Mouse (Mus musculus) liver, embryonic 15.5 days (tissue): ENCODE data around the gene Arid3b. TPM values are rescaled to one million over a fixed set of nuclear protein-coding genes. Genes with fewer than 3 reads are reported as not detected.

Experiments used
- ATAC-seq: fragments of 200-750 bp; cut with Nextera tagmentation; 2 replicates; pipeline ENCODE4 v1.8.0; 2017; ENCODE audit warnings: moderate number of reproducible peaks, mild to moderate bottlenecking, moderate library complexity; ENCODE audit not compliant: insufficient read depth
- H3K27ac ChIP-seq: fragments of 300-500 bp; sonication (generic); replicated peaks from 2 replicates; pipeline ENCODE4 v1.5.1; 2015; ENCODE audit warnings: mild to moderate bottlenecking, inconsistent platforms
- H3K27me3 ChIP-seq: fragments of 300-500 bp; sonication (generic); 2 replicates; pipeline ENCODE4 v1.6.1; 2015; ENCODE audit warnings: mild to moderate bottlenecking, inconsistent platforms
- H3K36me3 ChIP-seq: fragments of 300-500 bp; sonication (generic); replicated peaks from 2 replicates; pipeline ENCODE4 v1.6.1; 2015; ENCODE audit warnings: moderate library complexity, mild to moderate bottlenecking, inconsistent platforms
- H3K4me1 ChIP-seq: fragments of 300-500 bp; sonication (generic); replicated peaks from 2 replicates; pipeline ENCODE4 v1.6.1; 2015; ENCODE audit warnings: inconsistent platforms
- H3K4me2 ChIP-seq: fragments of 300-500 bp; sonication (generic); 2 replicates; pipeline ENCODE4 v1.6.1; 2015; ENCODE audit warnings: moderate library complexity, mild to moderate bottlenecking, inconsistent platforms
- H3K4me3 ChIP-seq: fragments of 300-500 bp; sonication (generic); replicated peaks from 2 replicates; pipeline ENCODE4 v1.5.1; 2015; ENCODE audit warnings: mild to moderate bottlenecking, inconsistent platforms
- H3K9ac ChIP-seq: fragments of 300-500 bp; sonication (generic); 2 replicates; pipeline ENCODE4 v1.6.1; 2015; ENCODE audit warnings: moderate library complexity, mild to moderate bottlenecking, inconsistent platforms
- H3K9me3 ChIP-seq: fragments of 300-500 bp; sonication (generic); replicated peaks from 2 replicates; pipeline ENCODE4 v1.6.1; 2016; ENCODE audit warnings: inconsistent platforms
- WGBS: fragments of 180-500 bp; shearing (Covaris S2); methylation state at CpG from one replicate; pipeline ENCODE4 v1.1.7; 2015; ENCODE audit warnings: mixed read lengths; ENCODE audit not compliant: insufficient replicate concordance; 5-methylcytosine and 5-hydroxymethylcytosine counted together
- polyA plus RNA-seq: library from polyadenylated mRNA; unstranded; fragments of >200 nt; fragmentation: Nextera tagmentation; extraction: Ambion mirVana; gene quantifications from 2 replicates; pipeline ENCODE4 v1.2.1, GENCODE M21; 2015

The Arid3b gene
- polyA plus RNA-seq, 1 experiment from 2014 or later, result 10.5 TPM

DNA sequence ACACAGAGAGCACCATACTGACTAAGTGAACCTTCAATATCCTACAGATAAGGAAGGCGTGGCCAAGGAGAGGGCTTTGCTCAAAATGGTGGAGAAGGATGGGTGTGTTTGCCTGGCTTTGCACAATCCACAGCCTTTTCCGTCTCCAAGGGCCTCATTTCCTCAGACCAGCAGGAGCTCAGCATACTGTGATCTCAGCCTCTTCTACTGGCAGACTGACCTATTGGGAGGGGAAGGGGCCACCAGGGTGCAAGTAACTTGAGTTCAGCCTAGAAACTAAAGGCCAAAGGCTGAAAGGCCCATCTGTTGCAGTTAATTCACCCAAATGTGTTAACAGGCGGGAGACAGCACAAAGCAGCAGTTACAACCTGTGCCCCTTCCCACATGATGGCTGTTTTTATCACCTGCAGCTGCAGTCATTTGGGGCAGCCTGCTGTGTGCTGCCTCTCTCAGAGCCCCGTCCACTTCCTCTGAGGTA is 29.4 kb downstream of the Arid3b start:
- H3K4me1 ChIP-seq, result peaks cover 56% of the 10 kb centered on the region
- H3K4me3 ChIP-seq, result no peak overlapping the region
- no peak overlapping the region for H3K27ac ChIP-seq
- 63% methylated on average over 4 of the region's 4 CpGs for WGBS
- no peaks in the 10 kb centered on the region for H3K27me3 ChIP-seq
- H3K9ac ChIP-seq, result no peak overlapping the region
- H3K4me2 ChIP-seq, result no peak overlapping the region
- peaks cover 16% of the 10 kb centered on the region; the same call in 1 of the 2 replicates for H3K36me3 ChIP-seq
- H3K9me3 ChIP-seq, result no peaks in the 10 kb centered on the region
- no peak for ATAC-seq

- WGBS, result 28% methylated on average over 1 of the region's 1 CpGs
- peaks cover 49% of the 10 kb centered on the region for H3K4me1 ChIP-seq
- no peaks in the 10 kb centered on the region for H3K27me3 ChIP-seq
- ATAC-seq, result no peak; the same call in 1 of the 2 replicates
- no peaks in the 10 kb centered on the region for H3K9me3 ChIP-seq
- H3K4me2 ChIP-seq, result no peak overlapping the region
- peaks cover 19% of the 10 kb centered on the region; the same call in 1 of the 2 replicates for H3K36me3 ChIP-seq
- 0 out of 2 replicates have a peak overlapping the region, but pooled peaks have one; percentile 5 for H3K27ac ChIP-seq
- H3K4me3 ChIP-seq, result no peak overlapping the region
- no peak overlapping the region for H3K9ac ChIP-seq
Observed at GRCm38 (mm10) chr9:57806066-57806481, 30.5 kb downstream of the Arid3b start.

GRCm38 (mm10) chr9:57805087-57805737 is 31.4 kb downstream of the Arid3b start:
- Histone ChIP-seq H3K9me3 (no peaks in the 10 kb centered on the region), H3K4me3 (no peak overlapping the region), H3K4me1 (peaks cover 57% of the 10 kb centered on the region), H3K36me3 (peaks cover 19% of the 10 kb centered on the region; the same call in 1 of the 2 replicates), H3K9ac (no peak overlapping the region), H3K4me2 (no peak overlapping the region), H3K27me3 (no peaks in the 10 kb centered on the region), H3K27ac (0 out of 2 replicates have a peak overlapping the region, but pooled peaks have one; percentile 7)
- WGBS, result 25% methylated on average over 10 of the region's 10 CpGs
- ATAC-seq, result no peak

GRCm38 (mm10) chr9:57803839-57804238 is 32.8 kb downstream of the Arid3b start:
- Histone ChIP-seq H3K4me2 (no peak overlapping the region), H3K9me3 (no peaks in the 10 kb centered on the region), H3K9ac (no peak overlapping the region), H3K27me3 (no peaks in the 10 kb centered on the region), H3K27ac (no peak overlapping the region), H3K4me3 (no peak overlapping the region), H3K4me1 (peaks cover 69% of the 10 kb centered on the region), H3K36me3 (peaks cover 11% of the 10 kb centered on the region; the same call in 1 of the 2 replicates)
- 47% methylated on average over 4 of the region's 4 CpGs for WGBS
- ATAC-seq, result no peak

GRCm38 (mm10) chr9:57803047-57803446 is 33.5 kb downstream of the Arid3b start:
- no peak overlapping the region for H3K4me2 ChIP-seq
- no peaks in the 10 kb centered on the region for H3K9me3 ChIP-seq
- no peaks in the 10 kb centered on the region for H3K27me3 ChIP-seq
- peaks cover 74% of the 10 kb centered on the region for H3K4me1 ChIP-seq
- H3K9ac ChIP-seq, result no peak overlapping the region
- ATAC-seq, result no peak
- H3K4me3 ChIP-seq, result no peak overlapping the region
- no peak overlapping the region for H3K27ac ChIP-seq
- H3K36me3 ChIP-seq, result 0 out of 2 replicates have a peak, but pooled peaks cover 9% of the 10 kb centered on the region
- 13% methylated on average over 3 of the region's 3 CpGs for WGBS

DNA sequence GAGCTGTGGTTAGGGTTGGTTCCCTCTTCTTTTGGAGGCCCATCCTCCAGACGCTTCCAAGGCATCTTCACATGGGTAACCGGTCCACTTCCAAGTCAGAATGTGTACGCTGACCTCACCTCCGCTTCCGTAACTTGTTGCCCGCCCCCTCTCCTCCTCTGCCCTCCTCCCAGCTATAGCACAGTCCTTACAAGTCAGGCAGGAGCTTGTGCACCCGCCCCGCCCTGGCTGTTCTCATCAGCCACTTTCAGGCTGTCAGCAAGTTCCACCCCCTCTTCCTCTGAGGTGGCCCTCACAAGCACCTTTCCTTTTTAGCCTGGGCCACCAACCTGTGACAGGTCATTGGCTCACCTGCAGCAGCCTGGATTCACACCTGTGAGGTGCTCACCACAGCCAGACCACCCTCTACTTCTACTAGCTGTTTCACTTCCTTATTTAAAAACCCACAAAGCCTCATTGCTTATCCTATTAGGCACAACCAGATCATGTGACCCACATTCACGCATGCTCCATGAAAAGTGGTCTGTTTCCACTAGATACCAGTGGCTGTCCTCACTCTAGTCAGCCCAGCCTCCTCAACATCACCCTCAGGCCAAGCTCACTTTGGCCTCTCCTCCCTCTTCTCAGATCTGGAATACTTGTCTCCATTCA is 36.1 kb downstream of the Arid3b start:
- peaks cover 50% of the 10 kb centered on the region for H3K4me1 ChIP-seq
- WGBS, result 56% methylated on average over 9 of the region's 9 CpGs
- peak; percentile 64 for ATAC-seq

DNA sequence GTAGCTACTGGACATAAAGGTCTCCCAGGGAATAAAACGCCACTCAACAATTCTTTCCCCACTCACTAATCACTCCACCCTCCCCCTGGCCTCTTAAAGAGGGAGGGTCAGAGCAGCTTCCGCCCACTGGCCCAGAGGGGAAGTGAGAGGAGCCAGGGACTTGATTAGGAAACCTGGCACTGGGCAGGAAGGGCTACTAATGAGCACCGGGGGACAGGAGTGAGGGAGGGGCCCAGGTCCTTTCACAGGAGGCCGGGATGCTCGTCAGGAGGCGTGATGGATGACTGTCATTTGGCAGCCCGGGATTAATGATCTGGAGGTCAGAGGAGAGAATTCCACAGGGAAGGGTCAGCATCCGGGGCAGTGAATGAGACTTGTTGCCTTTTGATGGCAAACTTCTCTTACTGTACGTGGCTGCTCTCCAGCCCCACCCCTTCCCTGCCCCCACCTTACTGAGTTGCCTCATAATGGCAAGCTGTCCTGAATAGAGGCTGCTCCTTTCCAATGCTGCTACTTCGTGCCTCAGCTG is 37.8 kb downstream of the Arid3b start:
- Histone ChIP-seq H3K4me1 (peaks cover 36% of the 10 kb centered on the region), H3K27ac (0 out of 2 replicates have a peak overlapping the region, but pooled peaks have one; percentile 24), H3K36me3 (peaks cover 45% of the 10 kb centered on the region), H3K4me3 (no peak overlapping the region), H3K9ac (no peak overlapping the region), H3K9me3 (no peaks in the 10 kb centered on the region), H3K27me3 (no peaks in the 10 kb centered on the region), H3K4me2 (0 out of 2 replicates have a peak overlapping the region, but pooled peaks have one; percentile 11)
- WGBS, result 46% methylated on average over 10 of the region's 10 CpGs
- ATAC-seq, result no peak

More for the DNA sequence above, 36.1 kb downstream of the Arid3b start:
- Histone ChIP-seq H3K9ac (no peak overlapping the region), H3K27me3 (no peaks in the 10 kb centered on the region), H3K9me3 (no peaks in the 10 kb centered on the region), H3K36me3 (peaks cover 29% of the 10 kb centered on the region), H3K4me2 (peak overlapping the region; percentile 23; the same call in 1 of the 2 replicates), H3K27ac (peak overlapping the region; percentile 34; the same call in 1 of the 2 replicates), H3K4me3 (no peak overlapping the region)

DNA sequence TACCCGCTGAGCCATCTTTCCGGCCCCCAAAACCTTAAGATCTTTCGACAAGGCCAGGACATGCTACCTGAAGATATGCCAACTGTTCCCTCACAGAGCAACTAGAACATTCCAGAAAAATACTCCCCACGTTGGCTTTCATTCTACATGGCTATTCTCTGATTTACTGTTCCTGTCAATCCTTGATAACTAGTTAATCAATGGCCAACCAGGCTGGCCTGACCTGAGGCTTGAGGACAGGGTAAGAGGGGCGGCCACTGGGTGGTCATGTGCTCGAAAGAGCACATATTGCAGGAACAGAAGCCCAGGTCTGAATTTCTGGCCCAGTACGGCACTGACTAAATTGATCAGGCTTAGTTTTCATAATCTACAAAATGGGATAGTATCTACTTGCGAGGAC is 39.1 kb downstream of the Arid3b start:
- Histone ChIP-seq H3K9ac (no peak overlapping the region), H3K4me2 (no peak overlapping the region), H3K27ac (no peak overlapping the region), H3K4me1 (peaks cover 25% of the 10 kb centered on the region), H3K4me3 (no peak overlapping the region), H3K27me3 (no peaks in the 10 kb centered on the region), H3K36me3 (peaks cover 58% of the 10 kb centered on the region), H3K9me3 (no peaks in the 10 kb centered on the region)
- ATAC-seq, result no peak
- WGBS, result 83% methylated on average over 8 of the region's 8 CpGs

DNA sequence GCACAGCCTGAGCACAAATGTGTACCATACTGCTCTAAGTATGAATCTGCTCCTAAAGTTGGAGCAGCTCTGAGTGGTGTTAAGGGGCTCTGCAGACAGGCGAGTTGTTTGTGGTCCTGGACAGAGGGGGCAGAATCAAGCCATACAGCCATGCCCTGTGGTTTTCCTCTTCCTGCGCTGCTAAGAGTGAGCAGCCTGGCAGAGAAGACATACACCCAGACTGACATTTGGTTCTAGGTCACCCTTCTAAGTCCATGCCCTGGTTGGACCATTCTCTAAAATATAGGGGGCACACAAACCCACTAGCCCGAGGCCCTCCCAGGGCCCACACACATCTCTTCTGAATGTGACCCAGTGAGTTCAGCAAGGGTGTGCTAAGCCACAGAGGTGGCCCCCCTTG is 46.9 kb downstream of the Arid3b start:
- Histone ChIP-seq H3K4me2 (no peak overlapping the region), H3K4me1 (peaks cover 8% of the 10 kb centered on the region; the same call in 1 of the 2 replicates), H3K36me3 (peaks cover 47% of the 10 kb centered on the region), H3K27ac (no peak overlapping the region), H3K4me3 (no peak overlapping the region), H3K9me3 (no peaks in the 10 kb centered on the region), H3K9ac (no peak overlapping the region), H3K27me3 (no peaks in the 10 kb centered on the region)
- 29% methylated on average over 3 of the region's 3 CpGs for WGBS
- ATAC-seq, result no peak

- Histone ChIP-seq H3K4me2 (no peak overlapping the region), H3K9ac (no peak overlapping the region), H3K27ac (no peak overlapping the region), H3K4me1 (peaks cover 9% of the 10 kb centered on the region; the same call in 1 of the 2 replicates), H3K36me3 (no peaks in the 10 kb centered on the region), H3K4me3 (no peak overlapping the region), H3K27me3 (no peaks in the 10 kb centered on the region), H3K9me3 (no peaks in the 10 kb centered on the region)
- no peak for ATAC-seq
- whole genome bisulfite sequencing, result 68% methylated on average over 3 of the region's 3 CpGs
Observed at GRCm38 (mm10) chr9:57782656-57783055, 53.9 kb downstream of the Arid3b start.

GRCm38 (mm10) chr9:57775736-57776135 is 60.9 kb downstream of the Arid3b start:
- no peak overlapping the region for H3K9ac ChIP-seq
- peaks cover 53% of the 10 kb centered on the region for H3K4me1 ChIP-seq
- H3K36me3 ChIP-seq, result no peaks in the 10 kb centered on the region
- H3K4me2 ChIP-seq, result no peak overlapping the region
- ATAC-seq, result no peak
- WGBS, result 58% methylated on average over 4 of the region's 4 CpGs
- H3K27me3 ChIP-seq, result no peaks in the 10 kb centered on the region
- H3K27ac ChIP-seq, result no peak overlapping the region
- H3K4me3 ChIP-seq, result no peak overlapping the region
- no peaks in the 10 kb centered on the region for H3K9me3 ChIP-seq
